Mouse (Mus musculus): ENCODE results near the gene Reln.

Reln gene

GRCm38 (mm10) chr5:22224515-22224914 is 120.0 kb downstream of the Reln start:
- DNase-seq (ENCODE audit: low spot score), result no peak

GRCm38 (mm10) chr5:22223940-22224339 is 120.6 kb downstream of the Reln start:
- DNase-seq (ENCODE audit: low spot score), result no peak

- DNase-seq (ENCODE audit: low spot score), result peak; percentile 19
Observed at GRCm38 (mm10) chr5:22208311-22209021, 136.0 kb downstream of the Reln start.

GRCm38 (mm10) chr5:22197926-22198325 is 146.6 kb downstream of the Reln start:
- DNase-seq (ENCODE audit: low spot score), result no peak

- no peak for DNase-seq (ENCODE audit: low spot score)
Observed at GRCm38 (mm10) chr5:22196891-22197290, 147.6 kb downstream of the Reln start.

- peak; percentile 33 for DNase-seq (ENCODE audit: low spot score)
Observed at GRCm38 (mm10) chr5:22196476-22196875, 148.0 kb downstream of the Reln start.

GRCm38 (mm10) chr5:22195352-22195941 is 149.1 kb downstream of the Reln start:
- DNase-seq (ENCODE audit: low spot score), result no peak

GRCm38 (mm10) chr5:22191784-22192183 is 152.7 kb downstream of the Reln start:
- DNase-seq (ENCODE audit: low spot score), result no peak

GRCm38 (mm10) chr5:22190333-22190732 is 154.2 kb downstream of the Reln start:
- DNase-seq (ENCODE audit: low spot score), result no peak

GRCm38 (mm10) chr5:22187599-22187998 is 156.9 kb downstream of the Reln start:
- DNase-seq (ENCODE audit: low spot score), result no peak

- DNase-seq (ENCODE audit: low spot score), result no peak
Observed at GRCm38 (mm10) chr5:22176480-22176879, 168.0 kb downstream of the Reln start.

GRCm38 (mm10) chr5:22171336-22171735 is 173.2 kb downstream of the Reln start:
- DNase-seq (ENCODE audit: low spot score), result no peak

GRCm38 (mm10) chr5:22164060-22164934 is 180.2 kb downstream of the Reln start:
- DNase-seq (ENCODE audit: low spot score), result peak; percentile 66

- DNase-seq (ENCODE audit: low spot score), result no peak
Observed at GRCm38 (mm10) chr5:22160935-22161334, 183.6 kb downstream of the Reln start.

- DNase-seq (ENCODE audit: low spot score), result no peak
Observed at GRCm38 (mm10) chr5:22158754-22159153, 185.7 kb downstream of the Reln start.

- DNase-seq (ENCODE audit: low spot score), result peak; percentile 34
Observed at GRCm38 (mm10) chr5:22153601-22154000, 190.9 kb downstream of the Reln start.

- DNase-seq (ENCODE audit: low spot score), result no peak
Observed at GRCm38 (mm10) chr5:22141821-22142220, 202.7 kb downstream of the Reln start.

GRCm38 (mm10) chr5:22139015-22139414 is 205.5 kb downstream of the Reln start:
- DNase-seq (ENCODE audit: low spot score), result no peak

- no peak for DNase-seq (ENCODE audit: low spot score)
Observed at GRCm38 (mm10) chr5:22134402-22134801, 210.1 kb downstream of the Reln start.

GRCm38 (mm10) chr5:22131730-22132522 is 212.6 kb downstream of the Reln start:
- DNase-seq (ENCODE audit: low spot score), result no peak

GRCm38 (mm10) chr5:22127583-22127982 is 216.9 kb downstream of the Reln start:
- no peak for DNase-seq (ENCODE audit: low spot score)

GRCm38 (mm10) chr5:22119296-22119695 is 225.2 kb downstream of the Reln start:
- peak; percentile 43 for DNase-seq (ENCODE audit: low spot score)
